Mouse (Mus musculus): ENCODE results near the gene Tmem130. TPM values are rescaled to one million over a fixed set of nuclear protein-coding genes. Genes with fewer than 3 reads are reported as not detected.

Gene Tmem130
- total RNA-seq, 1 experiment from 2014 or later = not detected

- no peak for ATAC-seq (replicated peaks in 1 of 2; ENCODE audit: insufficient read depth in 1 of 2, low FRiP score in 2 of 2, low TSS enrichment in 1 of 2, low read depth in 1 of 2, poor library complexity in 2 of 2, severe bottlenecking in 2 of 2)
These were observed 70.2 kb downstream of the Tmem130 start for GRCm38 (mm10) chr5:144691421-144691820.

- no peak for ATAC-seq (replicated peaks in 1 of 2; ENCODE audit: insufficient read depth in 1 of 2, low FRiP score in 2 of 2, low TSS enrichment in 1 of 2, low read depth in 1 of 2, poor library complexity in 2 of 2, severe bottlenecking in 2 of 2)
These were observed 73.2 kb downstream of the Tmem130 start for GRCm38 (mm10) chr5:144688371-144688770.

Other genes starting within 250 kb of the Tmem130 start
- gene Nptx2, start 215.9 kb downstream of the Tmem130 start, total RNA-seq (2017) = not detected in 2 replicates
- 55.2 and 62.5 TPM in 2 replicates for gene Trrap, start 5.9 kb upstream of the Tmem130 start, total RNA-seq (2017)
- gene Smurf1, start 204.0 kb upstream of the Tmem130 start, total RNA-seq (2017) = 7.9 and 10.4 TPM in 2 replicates

Measured in hematopoietic stem cell, adult 5-6 weeks (primary cell).